Mouse (Mus musculus) CH12F3 (cell line): ENCODE measurements around the gene Cacna2d4.

Experiments
- in situ Hi-C: fragments of 300-500 bp; cut with MboI; formaldehyde crosslinking; loops from 2 replicates; pipeline ENCODE4 v1.14.3; 2020; ENCODE audit warnings: low sequenced_read_pairs

Cacna2d4 gene

GRCm38 (mm10) chr6:119303331-119303730 lies 67.0 kb downstream of the Cacna2d4 start:
- in situ Hi-C loops = no loop called here

- in situ Hi-C loops = no loop called here
Measured at GRCm38 (mm10) chr6:119307867-119308413, 71.6 kb downstream of the Cacna2d4 start.

DNA sequence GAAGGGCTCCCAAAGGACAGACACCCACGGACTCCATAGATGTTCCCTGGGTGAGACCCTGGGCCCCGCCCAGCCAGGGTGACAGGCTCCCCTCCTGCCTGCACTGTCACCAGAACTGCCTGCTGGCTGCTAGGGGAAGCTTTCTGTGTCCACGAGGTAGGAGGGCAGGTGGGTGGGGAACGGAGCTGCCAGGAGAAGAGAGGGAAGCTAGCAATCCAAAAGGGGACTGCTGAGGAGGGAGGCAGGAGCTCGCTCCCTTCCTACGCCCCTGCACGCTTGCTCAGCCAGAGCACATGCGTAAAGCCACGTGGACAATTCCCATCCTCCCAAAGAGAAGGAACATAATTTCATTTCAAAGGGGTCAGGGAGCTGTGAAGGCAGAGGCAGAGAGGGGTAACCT lies 73.8 kb downstream of the Cacna2d4 start:
- in situ Hi-C loops = no loop called here

GRCm38 (mm10) chr6:119312381-119312780 lies 76.1 kb downstream of the Cacna2d4 start:
- in situ Hi-C loops = no loop called here

GRCm38 (mm10) chr6:119313096-119313495 lies 76.8 kb downstream of the Cacna2d4 start:
- in situ Hi-C loops = no loop called here

GRCm38 (mm10) chr6:119313588-119314375 lies 77.5 kb downstream of the Cacna2d4 start:
- in situ Hi-C loops = no loop called here

- in situ Hi-C loops = no loop called here
Measured at GRCm38 (mm10) chr6:119314751-119315476, 78.6 kb downstream of the Cacna2d4 start.

DNA sequence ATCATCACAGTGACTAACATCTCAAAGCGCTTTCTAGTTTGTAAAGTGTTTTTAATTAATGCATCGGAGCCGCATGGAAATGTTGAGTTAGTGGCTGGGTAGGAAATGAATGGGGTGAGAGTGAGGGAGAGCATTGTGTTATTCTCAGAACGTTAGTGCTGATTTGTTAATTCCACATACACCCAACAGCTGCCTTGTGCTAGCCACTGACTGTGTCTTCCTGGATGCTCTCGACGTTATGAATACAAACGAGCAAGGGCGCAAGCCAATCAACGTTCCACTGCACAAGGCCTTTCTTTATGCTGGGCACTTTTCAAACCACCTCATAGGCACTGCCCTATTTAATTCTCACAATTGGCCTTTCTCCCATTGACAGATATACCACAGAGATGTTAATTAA lies 82.4 kb downstream of the Cacna2d4 start:
- in situ Hi-C loops = no loop called here

GRCm38 (mm10) chr6:119319358-119319757 lies 83.0 kb downstream of the Cacna2d4 start:
- in situ Hi-C loops = no loop called here

- in situ Hi-C loops = no loop called here
Measured at GRCm38 (mm10) chr6:119320481-119320880, 84.2 kb downstream of the Cacna2d4 start.

- in situ Hi-C loops = no loop called here
Measured at GRCm38 (mm10) chr6:119321752-119322151, 85.4 kb downstream of the Cacna2d4 start.

GRCm38 (mm10) chr6:119324776-119325175 lies 88.5 kb downstream of the Cacna2d4 start:
- in situ Hi-C loops = no loop called here

GRCm38 (mm10) chr6:119325978-119326377 lies 89.7 kb downstream of the Cacna2d4 start:
- in situ Hi-C loops = no loop called here

- in situ Hi-C loops = no loop called here
Measured at GRCm38 (mm10) chr6:119326541-119326940, 90.2 kb downstream of the Cacna2d4 start.

GRCm38 (mm10) chr6:119328521-119329115 lies 92.3 kb downstream of the Cacna2d4 start:
- in situ Hi-C loops = no loop called here

DNA sequence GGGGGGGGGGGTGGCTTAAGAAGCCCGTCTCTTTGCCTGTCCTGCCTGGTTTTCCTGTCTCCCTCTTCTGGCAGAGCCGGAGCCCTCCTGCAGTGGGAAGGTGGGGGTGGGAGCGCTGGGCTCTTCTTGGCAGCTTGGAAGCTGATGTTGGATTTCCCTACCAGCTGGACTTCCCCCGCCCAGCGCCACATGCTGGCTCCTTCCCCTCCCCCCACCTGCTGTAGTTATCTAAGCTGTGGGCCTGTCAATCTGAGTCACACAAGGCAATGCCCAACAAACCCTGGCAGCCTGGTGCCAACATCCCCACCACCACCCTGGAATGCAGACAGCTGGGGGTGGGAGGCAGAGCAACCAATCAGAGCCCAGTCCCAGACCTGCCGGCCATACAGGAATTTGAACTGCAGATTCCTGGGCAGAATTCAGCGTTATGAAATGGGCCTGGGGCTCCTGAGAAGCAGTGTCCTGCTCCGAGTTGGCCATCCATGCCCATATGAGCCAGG lies 92.9 kb downstream of the Cacna2d4 start:
- in situ Hi-C loops = no loop called here

GRCm38 (mm10) chr6:119329936-119330335 lies 93.6 kb downstream of the Cacna2d4 start:
- in situ Hi-C loops = no loop called here

- in situ Hi-C loops = no loop called here
Measured at GRCm38 (mm10) chr6:119330506-119330905, 94.2 kb downstream of the Cacna2d4 start, which contains the start of gene Lrtm2. Lrtm2 (minus strand) TSS chr6:119330766.

DNA sequence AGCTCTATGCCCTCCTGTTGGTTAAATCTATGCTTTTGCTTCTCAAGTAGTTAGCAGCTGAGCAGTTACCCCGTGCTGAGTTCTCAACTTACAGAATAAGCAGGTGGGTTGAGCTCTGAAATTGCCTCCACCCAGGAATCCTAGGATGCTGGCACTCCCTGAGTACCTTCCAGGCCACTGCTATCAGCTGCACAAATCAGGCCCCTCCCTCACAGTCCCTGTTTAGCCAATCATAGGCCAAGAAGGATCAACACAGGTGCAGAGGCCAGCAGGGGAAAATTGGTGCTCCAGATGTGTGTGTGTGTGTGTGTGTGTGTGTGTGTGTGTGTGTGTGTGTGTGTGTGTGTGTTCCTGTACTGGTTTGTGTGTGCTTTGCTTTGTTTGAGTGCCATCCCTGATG lies 95.8 kb downstream of the Cacna2d4 start:
- in situ Hi-C loops = no loop called here

- in situ Hi-C loops = no loop called here
Measured at GRCm38 (mm10) chr6:119333202-119333601, 96.9 kb downstream of the Cacna2d4 start.

GRCm38 (mm10) chr6:119333831-119334230 lies 97.5 kb downstream of the Cacna2d4 start:
- in situ Hi-C loops = no loop called here
